Mouse (Mus musculus) layer of hippocampus, adult 6 months (tissue): ENCODE data around the gene Phf24. TPM values are rescaled to one million over a fixed set of nuclear protein-coding genes. Genes with fewer than 3 reads are reported as not detected.

Experiments
- long read RNA-seq, 2 experiments: library from polyadenylated mRNA; unstranded; transcript quantifications; one replicate each; pipeline ENCODE4 v2.0.0; 2019 to 2020
- polyA plus RNA-seq: library from polyadenylated mRNA; unstranded; fragments of <200 nt; fragmentation: Nextera tagmentation; gene quantifications from 2 replicates; pipeline ENCODE4 v1.2.3, GENCODE M21; 2021

Gene Phf24
- 32.3 and 41.2 TPM in 2 replicates for polyA plus RNA-seq
- long read RNA-seq, experiment 1, full-length matches to known transcripts: 16 of 119 reads
- long read RNA-seq, experiment 1, partial matches to known transcripts: 9 of 119 reads
- long read RNA-seq, experiment 1, other reads (novel, unspliced or antisense): 94 of 119 reads
- long read RNA-seq, experiment 2, full-length matches to known transcripts: 123 of 482 reads
- long read RNA-seq, experiment 2, partial matches to known transcripts: 16 of 482 reads
- long read RNA-seq, experiment 2, other reads (novel, unspliced or antisense): 343 of 482 reads

DNA sequence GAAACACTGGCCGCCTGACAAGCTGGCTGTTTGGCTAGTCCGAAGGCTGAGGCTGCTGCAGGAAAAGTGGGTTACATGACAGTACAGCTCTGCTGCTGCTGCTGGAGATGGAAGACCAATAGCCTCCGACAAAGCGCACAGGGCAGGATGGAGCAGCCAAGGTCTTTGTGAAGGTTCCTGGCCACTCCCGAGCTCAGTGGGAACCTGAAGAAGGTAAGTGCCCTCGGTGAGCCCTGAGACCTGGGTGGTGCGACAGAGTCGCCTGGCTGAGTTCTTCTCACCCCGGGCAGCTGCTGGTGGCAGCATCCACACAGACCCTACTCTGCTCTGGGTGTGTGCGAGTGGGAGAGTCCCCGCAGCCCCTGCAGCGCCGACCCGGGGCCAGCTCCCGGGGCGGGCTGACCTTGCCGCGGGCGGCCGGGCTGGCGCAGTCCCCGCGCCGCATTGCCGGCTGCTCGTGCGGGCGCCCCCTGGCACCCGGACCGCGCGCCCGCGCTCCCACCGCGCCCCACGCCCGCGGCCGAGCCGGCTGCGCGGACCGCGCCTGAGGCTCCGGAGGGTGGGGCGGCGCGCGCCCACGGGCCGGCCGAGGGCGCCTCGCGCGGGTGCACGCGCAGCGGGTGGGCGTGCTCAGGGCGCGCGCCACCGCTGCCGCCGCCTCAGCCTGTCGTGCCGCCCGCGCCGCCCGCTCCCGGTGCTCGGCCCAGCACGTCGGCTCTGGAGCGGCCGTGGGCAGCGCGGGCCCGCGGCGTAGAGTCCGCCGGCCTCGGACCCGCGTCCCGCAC, at the start of gene Phf24:
Gene Phf24, plus strand, starts transcription at position 44 of the 785 bp plus-strand sequence.

DNA sequence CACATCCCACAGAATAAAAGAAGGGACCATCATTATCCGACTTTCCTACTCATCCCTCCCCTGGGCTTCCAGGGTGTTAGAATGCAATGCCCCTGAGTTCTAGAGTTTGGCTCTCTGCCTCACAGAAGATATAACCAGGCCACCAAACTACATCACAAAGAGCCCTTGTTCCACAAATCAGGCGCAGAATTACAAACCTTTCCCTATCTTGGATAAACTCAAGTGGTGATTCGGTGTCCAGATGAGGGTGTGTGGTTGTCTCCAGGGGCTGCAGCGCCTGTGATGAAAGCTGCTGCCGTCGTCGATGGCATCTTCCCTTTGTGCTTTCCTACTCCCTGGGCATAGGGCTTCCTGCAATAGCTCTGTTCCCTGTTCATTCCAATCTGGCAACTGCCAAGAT, 42.3 kb upstream of the Phf24 start, which contains the start of gene Fam205c:
Gene Fam205c, minus strand, starts transcription at position 101 of the 400 bp plus-strand sequence.

GRCm38 (mm10) chr4:42949676-42950051, 33.2 kb downstream of the Phf24 start, which contains the start of gene Dnajb5:
Gene Dnajb5 (plus strand): TSS chr4:42949814.

DNA sequence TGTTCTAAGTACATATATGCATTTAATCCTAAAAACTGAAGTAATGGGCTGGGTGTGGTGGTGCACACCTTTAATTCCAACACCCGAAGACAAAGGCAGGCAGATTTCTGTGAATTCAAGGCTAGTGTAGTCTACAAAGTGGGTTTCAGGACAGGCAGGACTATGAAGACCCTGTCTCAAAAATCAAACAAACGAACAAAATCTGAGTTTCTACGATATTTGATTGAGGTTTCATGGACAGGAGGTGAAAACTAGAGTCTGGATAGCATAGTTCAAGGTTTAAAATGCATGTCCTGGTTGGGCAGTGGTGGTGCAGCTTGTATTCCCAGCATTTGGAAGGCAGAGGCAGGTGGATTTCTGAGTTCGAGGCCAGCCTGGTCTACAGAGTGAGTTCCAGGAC, 52.8 kb downstream of the Phf24 start, which contains the start of gene 1700022I11Rik:
Gene 1700022I11Rik, plus strand, starts transcription at position 301 of the 400 bp plus-strand sequence.

Other genes starting within 250 kb of the Phf24 start
- not detected in 2 replicates for gene 4930578G10Rik, start 181.1 kb upstream of the Phf24 start, polyA plus RNA-seq
- gene Ccl19, start 160.1 kb upstream of the Phf24 start, polyA plus RNA-seq: 1.3 and 1.5 TPM in 2 replicates
- gene Ccl21a, start 142.7 kb upstream of the Phf24 start, polyA plus RNA-seq: 0.19 and 0.38 TPM in 2 replicates
- gene Fam205a1, start 62.8 kb upstream of the Phf24 start, polyA plus RNA-seq: 0.04 TPM in 1 of 2 replicates, not detected in the other
- 0.64 TPM in 2 replicates for gene Gm12394, start 59.9 kb upstream of the Phf24 start, polyA plus RNA-seq
- gene Fam205c, start 42.4 kb upstream of the Phf24 start, polyA plus RNA-seq: 1.2 and 1.3 TPM in 2 replicates
- 27.5 and 37.2 TPM in 2 replicates for gene Dnajb5, start 33.2 kb downstream of the Phf24 start, polyA plus RNA-seq
- 0.15 and 0.26 TPM in 2 replicates for gene 1700022I11Rik, start 52.9 kb downstream of the Phf24 start, polyA plus RNA-seq
- 183 and 188 TPM in 2 replicates for gene Vcp, start 83.8 kb downstream of the Phf24 start, polyA plus RNA-seq
- 4.7 TPM in 2 replicates for gene Fancg, start 93.8 kb downstream of the Phf24 start, polyA plus RNA-seq
- 9.8 and 10.1 TPM in 2 replicates for gene Pigo, start 109.2 kb downstream of the Phf24 start, polyA plus RNA-seq
- gene Stoml2, start 115.0 kb downstream of the Phf24 start, polyA plus RNA-seq: 199 and 209 TPM in 2 replicates
- gene Fam214b, start 129.6 kb downstream of the Phf24 start, polyA plus RNA-seq: 7.3 and 9.2 TPM in 2 replicates
- gene Unc13b, start 142.3 kb downstream of the Phf24 start, polyA plus RNA-seq: 3.1 and 4.2 TPM in 2 replicates